Mouse (Mus musculus) erythroblast, embryonic 14.5 days (primary cell): ENCODE measurements around the gene Frmpd2.

Experiments used
- GATA1 ChIP-seq: IDR thresholded peaks from 2 replicates; pipeline ENCODE4 v1.6.1; 2012; ENCODE audit warnings: low read length, inconsistent platforms, mixed read lengths
- TAL1 ChIP-seq: IDR thresholded peaks from 3 replicates; pipeline ENCODE4 v1.6.1; 2012; ENCODE audit warnings: low read length, inconsistent platforms, mixed read lengths

- TF ChIP-seq TAL1, result no peak
- no peak for TF ChIP-seq GATA1
Measured at GRCm38 (mm10) chr14:33598376-33599130, 127.1 kb downstream of the Frmpd2 start.
